Mouse (Mus musculus): ENCODE measurements around the gene Tox2.

GRCm38 (mm10) chr2:163243917-163244852 is 41.3 kb downstream of the Tox2 start:
- TF ChIP-seq CTCF (IDR thresholded peaks at IDR 0.05; ENCODE audit: control insufficient read depth, insufficient read depth, insufficient replicate concordance, low read depth, low read length): no peak
- TF ChIP-seq POLR2A (IDR thresholded peaks at IDR 0.05; ENCODE audit: control insufficient read depth, low read depth, low read length): no peak
